ENCODE assay signal across 18 mouse cellular contexts in genomic region chr10:41055581-41055980, GRCm38 (mm10). TPM values are rescaled to one million over a fixed set of nuclear protein-coding genes. Genes with fewer than 3 reads are reported as not detected.
"Had no signal": no experiment of that assay in that cellular context is flagged by ENCODE, and none has a peak within 500 bp of the region (broad histone marks: within the 10 kb centered on the region; RNA-seq: fewer than 3 reads in every experiment).

No protein-coding gene starts in this region.

- DNase-seq: kidney, adult 18-20 months; kidney, postnatal 25 days; lung, embryonic 14.5 days; lung, postnatal 36 days; thymus, postnatal 36 days had no signal

- H3K27ac ChIP-seq: left cerebral cortex, adult 2 months; limb, embryonic 10.5 days; liver, embryonic 12.5 days; midbrain, embryonic 13.5 days; neural tube, embryonic 15.5 days; stomach, embryonic 15.5 days had no signal

- H3K27me3 ChIP-seq: liver, embryonic 12.5 days; midbrain, embryonic 13.5 days; neural tube, embryonic 15.5 days; stomach, embryonic 15.5 days had no signal

- H3K4me3 ChIP-seq: left cerebral cortex, adult 2 months; limb, embryonic 10.5 days; liver, embryonic 12.5 days; midbrain, embryonic 13.5 days; neural tube, embryonic 15.5 days; stomach, embryonic 15.5 days had no signal

- H3K4me1 ChIP-seq: limb, embryonic 10.5 days; liver, embryonic 12.5 days; midbrain, embryonic 13.5 days; neural tube, embryonic 15.5 days; stomach, embryonic 15.5 days had no signal

RNA-seq across cellular contexts. Expression of gene Gpr6, which starts 16.5 kb away (rescaled TPM):
- total RNA-seq: megakaryocyte progenitor cell, adult 5-6 weeks had no signal
- polyA plus RNA-seq: kidney, embryonic 14.5 days; limb, embryonic 10.5 days; limb, embryonic 14.5 days; liver, embryonic 12.5 days; liver, embryonic 16.5 days; lung, embryonic 14.5 days; neural tube, embryonic 11.5 days; spleen, adult 2 months; stomach, embryonic 15.5 days; thymus, postnatal 0 days had no signal
